Mouse (Mus musculus) brain, embryonic 14.5 days (tissue): ENCODE results near the gene Gimap4.

ENCODE experiments used
- CTCF ChIP-seq: fragments of 200-500 bp; IDR thresholded peaks from 2 replicates; pipeline ENCODE4 v1.5.1; 2012; ENCODE audit warnings: inconsistent platforms, mild to moderate bottlenecking, moderate library complexity, borderline replicate concordance; ENCODE audit not compliant: insufficient read depth, insufficient read length; ENCODE audit errors: extremely low read depth
- POLR2A ChIP-seq: fragments of 200-500 bp; IDR thresholded peaks from 2 replicates; pipeline ENCODE4 v1.6.1; 2012; ENCODE audit warnings: mild to moderate bottlenecking, inconsistent platforms, borderline replicate concordance; ENCODE audit not compliant: poor library complexity, insufficient read depth, insufficient read length, severe bottlenecking; ENCODE audit errors: extremely low read depth

DNA sequence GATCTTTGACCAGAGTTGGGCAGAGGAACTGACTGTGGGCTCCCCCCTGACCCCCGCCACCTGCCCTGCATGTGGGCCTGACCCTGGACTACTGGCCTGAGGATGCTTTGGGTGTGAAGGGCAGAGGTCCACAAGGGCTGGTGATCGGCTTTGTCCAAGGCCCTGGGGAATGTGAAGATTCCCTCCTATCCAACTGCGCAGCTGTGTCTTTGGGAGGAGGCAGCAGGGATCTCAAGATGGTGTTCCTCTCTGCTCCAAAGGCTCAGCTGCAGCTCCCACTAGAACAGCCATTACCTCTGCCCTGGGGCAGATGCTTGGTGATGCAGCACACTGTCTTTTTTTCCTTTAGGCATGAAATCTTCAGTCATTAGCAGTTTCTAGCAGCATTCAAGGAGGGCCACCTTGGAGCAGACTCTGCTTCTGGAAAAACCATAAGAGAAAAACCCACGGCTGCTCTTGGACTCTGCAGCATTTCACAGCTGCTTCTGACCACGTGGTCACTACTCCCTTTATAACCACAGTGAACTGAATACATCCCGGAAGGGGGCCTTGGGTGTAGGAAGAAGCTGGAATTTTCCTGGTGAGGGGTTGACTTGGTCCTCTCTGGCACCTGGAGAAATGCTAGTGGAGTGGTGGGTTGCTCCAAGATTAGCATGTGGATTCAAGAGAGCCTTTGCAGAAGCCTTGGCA is 46.4 kb upstream of the Gimap4 start:
- TF ChIP-seq CTCF (no peak), POLR2A (no peak)
